8 mouse cellular contexts compared by ENCODE assay signal in the genomic region with DNA sequence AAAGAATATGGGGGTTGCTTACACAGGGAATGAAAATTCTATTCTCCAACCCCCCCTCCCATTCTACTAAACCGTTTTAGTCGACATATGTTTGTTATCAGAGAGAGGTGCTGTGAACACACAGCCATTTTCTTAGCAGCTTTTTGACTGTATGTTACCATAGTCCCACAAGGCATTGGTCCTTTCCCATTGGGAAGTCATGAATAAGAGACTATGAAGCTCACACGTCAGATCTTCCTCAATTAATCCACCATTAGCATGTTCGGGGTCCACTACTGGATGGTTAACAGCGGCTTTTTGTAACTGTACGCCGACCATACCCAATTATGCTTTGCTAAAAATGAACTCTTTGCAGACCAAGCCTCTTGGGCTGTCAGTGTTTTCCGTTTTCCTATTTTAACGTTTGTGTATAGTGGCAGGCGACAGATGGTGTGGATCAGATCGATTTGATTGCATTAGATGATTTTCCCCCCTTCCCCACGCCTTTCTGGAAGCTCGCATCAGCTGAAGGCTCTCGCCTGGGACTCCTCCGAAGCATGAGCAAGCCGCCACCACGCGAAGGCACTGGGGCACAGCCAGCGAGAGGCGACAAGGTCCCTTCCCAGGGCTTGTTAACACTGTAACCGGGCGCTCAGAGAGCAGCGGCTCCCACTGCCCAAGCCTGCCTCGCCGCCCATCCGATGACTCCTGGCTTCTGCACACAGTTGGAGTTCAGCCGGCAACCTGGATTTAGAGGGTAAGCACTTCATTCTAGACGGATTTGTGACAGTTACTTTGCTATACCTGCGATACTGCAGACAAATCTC.
DNase-seq lines count a peak whose midpoint lies in the region; ATAC-seq and TF ChIP-seq lines count a peak whose summit lies in the region.

No protein-coding gene starts in this region.

- 10% methylated on average over 29 of the region's 29 CpGs for WGBS in heart, postnatal 0 days
- 3% methylated on average over 29 of the region's 29 CpGs for WGBS in forebrain, embryonic 15.5 days
- WGBS in neural tube, embryonic 15.5 days = 4% methylated on average over 29 of the region's 29 CpGs

- no peak for TF ChIP-seq EP300 in heart, postnatal 0 days (IDR thresholded peaks at IDR 0.05; ENCODE audit: low read depth)

- H3K9me3 ChIP-seq in heart, postnatal 0 days (replicated peaks; ENCODE audit: control insufficient read depth, low read length) = no peaks in the 10 kb centered on the region
- no peaks in the 10 kb centered on the region for H3K9me3 ChIP-seq in forebrain, embryonic 15.5 days
- H3K9me3 ChIP-seq in neural tube, embryonic 15.5 days (replicated peaks) = no peaks in the 10 kb centered on the region

- no peak for TF ChIP-seq CTCF in heart, postnatal 0 days (IDR thresholded peaks at IDR 0.05; ENCODE audit: low read depth)

- H3K9ac ChIP-seq in heart, postnatal 0 days (replicated peaks; ENCODE audit: low read depth, low read length) = no peak overlapping the region
- H3K9ac ChIP-seq in forebrain, embryonic 15.5 days (replicated peaks) = peak overlapping the region; percentile 75
- peak overlapping the region; percentile 66 for H3K9ac ChIP-seq in neural tube, embryonic 15.5 days (replicated peaks)

- H3K4me1 ChIP-seq in heart, postnatal 0 days (ENCODE audit: control insufficient read depth, insufficient read depth) = peaks cover 13% of the 10 kb centered on the region
- peaks cover 30% of the 10 kb centered on the region for H3K4me1 ChIP-seq in forebrain, embryonic 15.5 days
- H3K4me1 ChIP-seq in neural tube, embryonic 15.5 days = peaks cover 20% of the 10 kb centered on the region

- peak overlapping the region; percentile 57 for H3K4me2 ChIP-seq in heart, postnatal 0 days (ENCODE audit: low read depth, low read length)
- peak overlapping the region; percentile 89 for H3K4me2 ChIP-seq in forebrain, embryonic 15.5 days (replicated peaks)
- H3K4me2 ChIP-seq in neural tube, embryonic 15.5 days = peak overlapping the region; percentile 79

- no peaks in the 10 kb centered on the region for H3K36me3 ChIP-seq in heart, postnatal 0 days (replicated peaks; ENCODE audit: control insufficient read depth, insufficient read depth, low read length)
- no peaks in the 10 kb centered on the region for H3K36me3 ChIP-seq in forebrain, embryonic 15.5 days
- H3K36me3 ChIP-seq in neural tube, embryonic 15.5 days = no peaks in the 10 kb centered on the region

- H3K27me3 ChIP-seq in heart, postnatal 0 days (ENCODE audit: control insufficient read depth, insufficient read depth, low read length) = peaks cover 40% of the 10 kb centered on the region
- H3K27me3 ChIP-seq in forebrain, embryonic 15.5 days = no peaks in the 10 kb centered on the region
- no peaks in the 10 kb centered on the region for H3K27me3 ChIP-seq in neural tube, embryonic 15.5 days (replicated peaks)

- no peak overlapping the region for H3K27ac ChIP-seq in heart, postnatal 0 days (ENCODE audit: low read depth)
- peak overlapping the region; percentile 95 for H3K27ac ChIP-seq in forebrain, embryonic 15.5 days (replicated peaks)
- peak overlapping the region; percentile 94 for H3K27ac ChIP-seq in neural tube, embryonic 15.5 days (replicated peaks)

- no peak for ATAC-seq in heart, postnatal 0 days (ENCODE audit: insufficient read depth, low read depth)
- peak; percentile 71 for ATAC-seq in forebrain, embryonic 15.5 days (replicated peaks)
- peak; percentile 76 for ATAC-seq in neural tube, embryonic 15.5 days (ENCODE audit: low FRiP score)

- peak overlapping the region; percentile 15 for H3K4me3 ChIP-seq in heart, postnatal 0 days (ENCODE audit: low read depth, low read length)
- H3K4me3 ChIP-seq in forebrain, embryonic 15.5 days = peak overlapping the region; percentile 55
- peak overlapping the region; percentile 56 for H3K4me3 ChIP-seq in neural tube, embryonic 15.5 days (replicated peaks)

- DNase-seq in heart, postnatal 0 days (ENCODE audit: low spot score) = no peak
- DNase-seq in heart, adult 9 months (ENCODE audit: low spot score in 2 of 2) = no peak
- peak; percentile 37 to 59 for DNase-seq in cerebellum, adult 18-20 months
- DNase-seq in left cerebral cortex, adult 8-10 months (ENCODE audit: low spot score in 2 of 2) = peak; percentile 40 to 61
- DNase-seq in urinary bladder, postnatal 25 days (ENCODE audit: low spot score) = no peak
- DNase-seq in lung, postnatal 4 days = no peak

Comparison
In these comparisons a context has a peak if more than half of its experiments do, and no peak if none do; other contexts are left out.
1. DNase-seq: peak in cerebellum, adult 18-20 months (2 of 2) and left cerebral cortex, adult 8-10 months (2 of 2); none in heart, postnatal 0 days (single experiment), heart, adult 9 months (0 of 2), urinary bladder, postnatal 25 days (single experiment) and lung, postnatal 4 days (0 of 2).
2. Peak in every context shown above with its lines, with median percentiles within 50 percentile points of each other: H3K4me2 ChIP-seq and H3K4me3 ChIP-seq.